Mouse (Mus musculus): ENCODE measurements around the gene Calhm6. TPM values are rescaled to one million over a fixed set of nuclear protein-coding genes. Genes with fewer than 3 reads are reported as not detected.

The Calhm6 gene
- total and polyA plus RNA-seq, 3 experiments: 0.17 to 0.58 (median 0.29) TPM

DNA sequence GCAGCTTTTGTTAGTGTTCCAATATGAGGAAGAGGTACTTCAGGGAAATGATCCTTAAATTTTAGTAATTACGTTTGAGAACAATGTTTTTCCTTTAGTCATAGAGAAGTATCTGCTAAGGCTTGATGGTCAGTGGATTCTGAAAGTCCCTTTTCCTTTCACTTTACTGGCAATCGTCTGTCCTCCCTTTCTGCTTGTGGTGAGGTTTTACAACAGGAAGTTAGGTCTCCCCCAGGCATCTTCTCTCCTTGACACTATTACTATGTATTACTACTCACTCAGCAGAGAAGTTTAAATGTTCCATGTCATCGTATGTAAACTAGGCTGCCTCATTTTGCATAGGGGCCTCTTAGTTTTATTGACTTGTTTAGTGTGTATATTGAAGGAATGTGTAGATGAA is 38.3 kb downstream of the Calhm6 start:
- Histone ChIP-seq H3K27ac (ENCODE audit: insufficient read depth, low read depth) (no peak overlapping the region), H3K79me2 (replicated peaks; ENCODE audit: control insufficient read depth, extremely low read depth, insufficient read depth, poor library complexity, severe bottlenecking) (no peaks in the 10 kb centered on the region), H3K9me3 (replicated peaks; ENCODE audit: low read length) (no peaks in the 10 kb centered on the region), H3K4me1 (ENCODE audit: control insufficient read depth in 1 of 2, insufficient read depth in 2 of 2) (peaks cover 0 to 18% of the 10 kb centered on the region in 2 experiments; a peak in 3 of 4 replicates), H3K36me3 (replicated peaks in 1 of 2; ENCODE audit: control insufficient read depth in 1 of 2, insufficient read depth in 1 of 2, low read length in 1 of 2) (no peaks in the 10 kb centered on the region), H3K9ac (ENCODE audit: insufficient read depth, low read depth) (no peak overlapping the region), H3K27me3 (replicated peaks) (peaks cover 13% of the 10 kb centered on the region), H3K4me2 (ENCODE audit: insufficient read depth, low read depth, poor library complexity, severe bottlenecking) (no peak overlapping the region), H3K4me3 (replicated peaks in 1 of 3; ENCODE audit: low read depth in 2 of 3, low read length in 2 of 3, poor library complexity in 1 of 3) (no peak overlapping the region)
- TF ChIP-seq SIN3A (IDR thresholded peaks at IDR 0.05; ENCODE audit: low read length) (no peak), TBP (conservative IDR thresholded peaks at IDR 0.05; ENCODE audit: low read depth, low read length) (peak; percentile 72)
- dilution Hi-C loops (cut with MboI; ENCODE audit: extremely low pct_ligation_motif_present, extremely low pct_unique_long_range_greater_than_20kb, low sequenced_read_pairs) (no loop called here), in situ Hi-C loops (cut with MboI; ENCODE audit: low pct_ligation_motif_present, low pct_unique_long_range_greater_than_20kb, low sequenced_read_pairs) (no loop called here)
- DNase-seq (ENCODE audit: extremely low read depth): no peak

DNA sequence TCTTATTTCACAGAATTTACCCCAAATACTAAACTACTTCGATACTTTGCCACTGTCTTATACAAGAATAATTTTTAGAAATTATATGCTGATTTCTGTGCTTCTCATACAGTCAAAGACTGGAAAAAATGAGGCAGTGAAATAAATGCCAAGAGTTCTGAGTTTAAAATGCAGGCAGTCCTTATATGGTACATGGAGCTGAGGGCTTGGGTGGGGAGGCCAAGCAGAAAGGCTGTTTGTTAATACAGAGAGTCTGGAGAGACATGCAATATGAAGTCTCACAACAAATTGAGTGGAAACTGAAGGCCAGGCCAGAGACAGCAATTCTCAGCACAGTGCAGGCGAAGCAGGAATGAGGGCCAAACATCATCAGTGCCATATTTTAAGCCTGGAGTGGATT is 39.3 kb downstream of the Calhm6 start:
- H3K27me3 ChIP-seq (replicated peaks): peaks cover 9% of the 10 kb centered on the region
- in situ Hi-C loops (cut with MboI; ENCODE audit: low pct_ligation_motif_present, low pct_unique_long_range_greater_than_20kb, low sequenced_read_pairs): no loop called here
- dilution Hi-C loops (cut with MboI; ENCODE audit: extremely low pct_ligation_motif_present, extremely low pct_unique_long_range_greater_than_20kb, low sequenced_read_pairs): no loop called here

DNA sequence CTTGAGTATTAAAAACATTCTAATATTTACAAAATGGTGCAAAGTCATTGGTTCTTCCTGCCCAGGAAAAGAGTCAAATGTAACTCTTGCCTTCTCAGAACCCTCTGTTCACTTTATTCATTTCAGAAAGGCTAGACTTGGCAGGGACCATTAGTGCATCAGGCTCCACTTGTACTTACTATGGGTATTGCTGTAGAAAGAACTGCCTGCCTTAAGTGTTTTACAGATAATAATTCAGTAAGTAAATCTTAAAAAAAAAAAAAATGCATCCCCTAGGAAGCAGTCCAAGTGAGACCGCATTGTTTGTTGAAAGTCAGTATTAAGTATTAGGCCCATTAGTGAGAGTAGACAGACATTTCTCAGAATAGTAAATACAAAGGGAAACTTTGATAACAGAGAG is 41.3 kb downstream of the Calhm6 start:
- Histone ChIP-seq H3K79me2 (replicated peaks; ENCODE audit: control insufficient read depth, extremely low read depth, insufficient read depth, poor library complexity, severe bottlenecking) (no peaks in the 10 kb centered on the region), H3K4me3 (replicated peaks in 1 of 3; ENCODE audit: low read depth in 2 of 3, low read length in 2 of 3, poor library complexity in 1 of 3) (no peak overlapping the region), H3K4me2 (ENCODE audit: insufficient read depth, low read depth, poor library complexity, severe bottlenecking) (no peak overlapping the region), H3K9me3 (replicated peaks; ENCODE audit: low read length) (no peaks in the 10 kb centered on the region), H3K9ac (ENCODE audit: insufficient read depth, low read depth) (no peak overlapping the region), H3K4me1 (ENCODE audit: control insufficient read depth in 1 of 2, insufficient read depth in 2 of 2) (peaks cover 0 to 8% of the 10 kb centered on the region in 2 experiments; a peak in 2 of 4 replicates), H3K36me3 (replicated peaks in 1 of 2; ENCODE audit: control insufficient read depth in 1 of 2, insufficient read depth in 1 of 2, low read length in 1 of 2) (no peaks in the 10 kb centered on the region), H3K27ac (ENCODE audit: insufficient read depth, low read depth) (no peak overlapping the region), H3K27me3 (replicated peaks) (peaks cover 2% of the 10 kb centered on the region)
- in situ Hi-C loops (cut with MboI; ENCODE audit: low pct_ligation_motif_present, low pct_unique_long_range_greater_than_20kb, low sequenced_read_pairs): no loop called here
- no peak for DNase-seq (ENCODE audit: extremely low read depth)
- TF ChIP-seq POLR2A (IDR thresholded peaks at IDR 0.05; ENCODE audit: low read depth, low read length) (no peak), MAFK (IDR thresholded peaks at IDR 0.05; ENCODE audit: insufficient replicate concordance, low read length) (no peak), ZC3H11A (IDR thresholded peaks at IDR 0.05; ENCODE audit: low read depth, low read length) (no peak), USF2 (conservative IDR thresholded peaks at IDR 0.05; ENCODE audit: low read depth, low read length) (no peak), NRF1 (IDR thresholded peaks at IDR 0.05; ENCODE audit: low read depth, low read length) (no peak), CHD2 (IDR thresholded peaks at IDR 0.05; ENCODE audit: low read length) (no peak), E2F4 (IDR thresholded peaks at IDR 0.05; ENCODE audit: insufficient replicate concordance, low read depth, low read length) (no peak), CTCF (conservative IDR thresholded peaks at IDR 0.05 in 1 of 2, IDR thresholded peaks at IDR 0.05 in 1 of 2; ENCODE audit: low read depth in 2 of 2, low read length in 2 of 2) (no peak), SMC3 (IDR thresholded peaks at IDR 0.05; ENCODE audit: low read depth, low read length) (no peak), GABPA (IDR thresholded peaks at IDR 0.05; ENCODE audit: insufficient replicate concordance, low read depth, low read length) (no peak), JUN (IDR thresholded peaks at IDR 0.05; ENCODE audit: insufficient read depth, low read depth, low read length) (no peak), RAD21 (IDR thresholded peaks at IDR 0.05; ENCODE audit: low read depth, low read length) (no peak), POLR2AphosphoS2 (IDR thresholded peaks at IDR 0.05; ENCODE audit: low read depth, low read length) (no peak), IRF4 (IDR thresholded peaks at IDR 0.05; ENCODE audit: low read depth, low read length) (no peak)
- dilution Hi-C loops (cut with MboI; ENCODE audit: extremely low pct_ligation_motif_present, extremely low pct_unique_long_range_greater_than_20kb, low sequenced_read_pairs): no loop called here

More for the DNA sequence above, 39.3 kb downstream of the Calhm6 start:
- H3K4me2 ChIP-seq (ENCODE audit: insufficient read depth, low read depth, poor library complexity, severe bottlenecking): no peak overlapping the region
- no peak overlapping the region for H3K4me3 ChIP-seq (replicated peaks in 1 of 3; ENCODE audit: low read depth in 2 of 3, low read length in 2 of 3, poor library complexity in 1 of 3)
- H3K9me3 ChIP-seq (replicated peaks; ENCODE audit: low read length): no peaks in the 10 kb centered on the region
- no peak overlapping the region for H3K27ac ChIP-seq (ENCODE audit: insufficient read depth, low read depth)
- no peaks in the 10 kb centered on the region for H3K79me2 ChIP-seq (replicated peaks; ENCODE audit: control insufficient read depth, extremely low read depth, insufficient read depth, poor library complexity, severe bottlenecking)
- no peak for TF ChIP-seq POLR2AphosphoS2 (IDR thresholded peaks at IDR 0.05; ENCODE audit: low read depth, low read length)
- no peak for TF ChIP-seq TCF12 (IDR thresholded peaks at IDR 0.05; ENCODE audit: low read depth, low read length)
- TF ChIP-seq ETS1 (conservative IDR thresholded peaks at IDR 0.05; ENCODE audit: low read depth, low read length): no peak
- no peak for TF ChIP-seq EP300 (IDR thresholded peaks at IDR 0.05; ENCODE audit: low read length)
- no peak for TF ChIP-seq POLR2A (IDR thresholded peaks at IDR 0.05; ENCODE audit: low read depth, low read length)
- TF ChIP-seq CTCF (conservative IDR thresholded peaks at IDR 0.05 in 1 of 2, IDR thresholded peaks at IDR 0.05 in 1 of 2; ENCODE audit: low read depth in 2 of 2, low read length in 2 of 2): no peak
- TF ChIP-seq HCFC1 (IDR thresholded peaks at IDR 0.05; ENCODE audit: low read depth, low read length): no peak
- TF ChIP-seq SMC3 (IDR thresholded peaks at IDR 0.05; ENCODE audit: low read depth, low read length): no peak
- no peak for TF ChIP-seq CHD1 (IDR thresholded peaks at IDR 0.05; ENCODE audit: low read depth, low read length)
- no peak for DNase-seq (ENCODE audit: extremely low read depth)
- H3K36me3 ChIP-seq (replicated peaks in 1 of 2; ENCODE audit: control insufficient read depth in 1 of 2, insufficient read depth in 1 of 2, low read length in 1 of 2): no peaks in the 10 kb centered on the region
- H3K4me1 ChIP-seq (ENCODE audit: control insufficient read depth in 1 of 2, insufficient read depth in 2 of 2): peaks cover 0 to 8% of the 10 kb centered on the region in 2 experiments; a peak in 2 of 4 replicates
- no peak overlapping the region for H3K9ac ChIP-seq (ENCODE audit: insufficient read depth, low read depth)
